8 mouse cellular contexts compared by ENCODE assay signal in genomic region chr19:55838389-55839035, GRCm38 (mm10).
DNase-seq lines count a peak whose midpoint lies in the region; ATAC-seq and TF ChIP-seq lines count a peak whose summit lies in the region.

No protein-coding gene starts in this region.

- peaks cover 50% of the 10 kb centered on the region for H3K4me1 ChIP-seq in lung, embryonic 15.5 days
- H3K4me1 ChIP-seq in forebrain, embryonic 15.5 days = peaks cover 25% of the 10 kb centered on the region
- peaks cover 71% of the 10 kb centered on the region for H3K4me1 ChIP-seq in limb, embryonic 13.5 days
- H3K4me1 ChIP-seq in small intestine, adult 2 months (ENCODE audit: control insufficient read depth, insufficient read depth, insufficient read length, low read length) = peaks cover 26% of the 10 kb centered on the region; the same call in 1 of the 2 replicates

- H3K9ac ChIP-seq in lung, embryonic 15.5 days = no peak overlapping the region
- 0 out of 2 replicates have a peak overlapping the region, but pooled peaks have one; percentile 5 for H3K9ac ChIP-seq in forebrain, embryonic 15.5 days (replicated peaks)
- H3K9ac ChIP-seq in limb, embryonic 13.5 days = no peak overlapping the region

- 26% methylated on average over 5 of the region's 5 CpGs for WGBS in lung, embryonic 15.5 days
- WGBS in forebrain, embryonic 15.5 days = 8% methylated on average over 5 of the region's 5 CpGs
- WGBS in limb, embryonic 13.5 days = 55% methylated on average over 5 of the region's 5 CpGs
- WGBS in small intestine, adult 2 months = 9% methylated on average over 5 of the region's 5 CpGs

- DNase-seq in lung, postnatal 14 days = no peak
- no peak for DNase-seq in thymus, postnatal 14 days
- no peak for DNase-seq in urinary bladder, postnatal 25 days (ENCODE audit: low spot score)
- no peak for DNase-seq in cerebellum, adult 9-10 months

- no peak overlapping the region for H3K4me3 ChIP-seq in lung, embryonic 15.5 days
- no peak overlapping the region for H3K4me3 ChIP-seq in forebrain, embryonic 15.5 days
- no peak overlapping the region for H3K4me3 ChIP-seq in limb, embryonic 13.5 days
- H3K4me3 ChIP-seq in small intestine, adult 2 months (ENCODE audit: low read depth, low read length) = no peak overlapping the region

- H3K36me3 ChIP-seq in lung, embryonic 15.5 days = no peaks in the 10 kb centered on the region
- H3K36me3 ChIP-seq in forebrain, embryonic 15.5 days = no peaks in the 10 kb centered on the region
- H3K36me3 ChIP-seq in limb, embryonic 13.5 days = peaks cover 5% of the 10 kb centered on the region
- no peaks in the 10 kb centered on the region for H3K36me3 ChIP-seq in small intestine, adult 2 months (ENCODE audit: control insufficient read depth, insufficient read depth, low read length)

- H3K27me3 ChIP-seq in lung, embryonic 15.5 days = no peaks in the 10 kb centered on the region
- H3K27me3 ChIP-seq in forebrain, embryonic 15.5 days = no peaks in the 10 kb centered on the region
- no peaks in the 10 kb centered on the region for H3K27me3 ChIP-seq in limb, embryonic 13.5 days
- H3K27me3 ChIP-seq in small intestine, adult 2 months (ENCODE audit: control insufficient read depth, insufficient read depth, low read length) = no peaks in the 10 kb centered on the region

- H3K9me3 ChIP-seq in lung, embryonic 15.5 days = no peaks in the 10 kb centered on the region
- H3K9me3 ChIP-seq in forebrain, embryonic 15.5 days = no peaks in the 10 kb centered on the region
- peaks cover 6% of the 10 kb centered on the region for H3K9me3 ChIP-seq in limb, embryonic 13.5 days

- no peak for TF ChIP-seq CTCF in small intestine, adult 2 months (IDR thresholded peaks at IDR 0.05; ENCODE audit: extremely low read depth, insufficient read length, insufficient replicate concordance, low read depth, low read length)

- peak overlapping the region; percentile 38; the same call in 1 of the 2 replicates for H3K4me2 ChIP-seq in lung, embryonic 15.5 days
- peak overlapping the region; percentile 14; the same call in 1 of the 2 replicates for H3K4me2 ChIP-seq in forebrain, embryonic 15.5 days (replicated peaks)
- H3K4me2 ChIP-seq in limb, embryonic 13.5 days (replicated peaks) = peak overlapping the region; percentile 37; the same call in 1 of the 2 replicates

- H3K27ac ChIP-seq in lung, embryonic 15.5 days = peak overlapping the region; percentile 73
- peak overlapping the region; percentile 41; the same call in 1 of the 2 replicates for H3K27ac ChIP-seq in forebrain, embryonic 15.5 days (replicated peaks)
- H3K27ac ChIP-seq in limb, embryonic 13.5 days = peak overlapping the region; percentile 72
- H3K27ac ChIP-seq in small intestine, adult 2 months (ENCODE audit: insufficient read depth, low read depth, low read length) = peak overlapping the region; percentile 90

- ATAC-seq in lung, embryonic 15.5 days (ENCODE audit: borderline replicate concordance, extremely low read depth, low FRiP score, low TSS enrichment) = no peak
- no peak for ATAC-seq in forebrain, embryonic 15.5 days (replicated peaks)
- ATAC-seq in limb, embryonic 13.5 days (ENCODE audit: low FRiP score, low read depth) = no peak

- no peak for TF ChIP-seq POLR2A in small intestine, adult 2 months (IDR thresholded peaks at IDR 0.05; ENCODE audit: low read depth, low read length)
